Mouse (Mus musculus) liver, embryonic 14.5 days (tissue): Measurements from ENCODE around the gene H2-Ab1.

Experiments
- CTCF ChIP-seq: IDR thresholded peaks from 2 replicates; pipeline ENCODE4 v1.5.1; 2016; ENCODE audit warnings: antibody characterized with exemption, low read depth, control low read depth
- EP300 ChIP-seq: IDR thresholded peaks from 2 replicates; pipeline ENCODE4 v1.6.1; 2016; ENCODE audit warnings: antibody characterized with exemption, low read depth

GRCm38 (mm10) chr17:34293533-34293932 is 36.0 kb downstream of the H2-Ab1 start:
- TF ChIP-seq EP300 = no peak
- TF ChIP-seq CTCF = no peak
